Mouse (Mus musculus) E14TG2a.4 (cell line): ENCODE data around the gene Gm17334.

Experiments
- CTCF ChIP-seq: conservative IDR thresholded peaks from 2 replicates; pipeline ENCODE4 v1.5.1; 2014; ENCODE audit warnings: low read length
- NANOG ChIP-seq: IDR thresholded peaks from 2 replicates; pipeline ENCODE4 v1.6.1; 2014; ENCODE audit warnings: borderline replicate concordance, low read length, mixed read lengths
- POU5F1 ChIP-seq: IDR thresholded peaks from 2 replicates; pipeline ENCODE4 v1.6.1; 2014; ENCODE audit warnings: low read length, borderline replicate concordance

DNA sequence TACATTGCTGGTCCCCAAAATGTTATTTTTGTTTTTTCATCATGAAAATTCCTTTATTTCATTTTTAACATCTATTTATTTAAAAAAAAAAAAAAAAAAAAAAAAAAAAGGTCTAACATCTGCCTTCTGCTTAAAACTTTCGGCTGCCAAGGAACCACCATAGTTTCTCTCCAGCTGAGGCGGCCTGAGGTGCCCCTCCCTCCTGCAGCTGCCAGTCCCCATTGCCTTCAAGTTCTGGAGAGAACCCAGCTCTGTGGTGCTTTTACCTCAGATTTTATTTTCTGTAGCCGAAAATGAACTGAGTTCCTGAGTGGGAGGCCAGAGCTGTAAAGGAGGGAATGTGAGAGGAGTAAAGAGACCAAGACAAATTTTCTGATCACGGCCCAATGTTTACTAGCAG is 23.7 kb downstream of the Gm17334 start:
- TF ChIP-seq CTCF (no peak), NANOG (no peak), POU5F1 (no peak)
